Mouse (Mus musculus) layer of hippocampus, adult 11-12 months (tissue): ENCODE data around the gene Cwc25.
"Not testable (repeated sequence)": the region's sequence is repeated elsewhere in the genome, so short reads cannot be mapped to it uniquely, and the experiment has no call there.

Experiments
- DNase-seq: peaks from one replicate; pipeline ENCODE4 v3.0.0; 2022; ENCODE audit warnings: low spot score

The Cwc25 gene

DNA sequence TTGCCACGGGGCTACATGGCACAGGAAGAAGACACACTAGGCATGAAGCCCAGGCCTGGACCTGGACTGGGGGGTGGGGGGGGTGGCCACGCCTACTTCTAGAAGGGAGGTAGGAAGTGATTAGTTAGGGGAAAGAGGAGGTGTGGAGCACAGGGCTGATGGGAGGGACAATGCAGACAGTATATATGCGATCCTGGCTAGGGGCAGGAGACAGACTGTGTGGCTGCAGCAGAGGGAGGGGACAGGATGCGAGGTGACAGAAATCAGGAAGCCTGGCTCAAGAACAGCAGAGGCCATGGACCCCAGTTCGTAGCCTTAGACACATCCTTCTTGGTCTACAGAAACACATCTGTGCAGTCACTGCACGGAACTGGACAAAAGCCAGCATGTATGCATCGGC lies 42.6 kb downstream of the Cwc25 start:
- DNase-seq: no peak

DNA sequence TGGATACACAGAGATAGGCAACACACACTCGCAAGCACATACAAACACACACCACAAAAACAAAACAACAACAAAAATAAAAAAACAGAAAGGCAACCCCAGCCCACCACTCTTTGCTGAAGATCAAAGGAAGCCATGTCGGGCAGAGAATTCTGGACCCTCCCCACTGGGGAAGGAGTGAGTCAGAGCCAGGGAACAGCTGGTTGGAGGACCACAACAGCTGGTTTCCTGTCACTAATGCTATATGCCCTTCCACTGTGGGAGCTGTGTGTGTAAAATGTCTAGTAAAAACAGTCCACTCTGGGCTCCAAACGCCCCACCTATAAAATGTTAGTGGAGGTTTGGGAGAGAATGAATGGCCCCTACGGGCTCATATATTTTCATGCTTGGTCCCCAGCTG lies 45.0 kb downstream of the Cwc25 start:
- DNase-seq: no peak

DNA sequence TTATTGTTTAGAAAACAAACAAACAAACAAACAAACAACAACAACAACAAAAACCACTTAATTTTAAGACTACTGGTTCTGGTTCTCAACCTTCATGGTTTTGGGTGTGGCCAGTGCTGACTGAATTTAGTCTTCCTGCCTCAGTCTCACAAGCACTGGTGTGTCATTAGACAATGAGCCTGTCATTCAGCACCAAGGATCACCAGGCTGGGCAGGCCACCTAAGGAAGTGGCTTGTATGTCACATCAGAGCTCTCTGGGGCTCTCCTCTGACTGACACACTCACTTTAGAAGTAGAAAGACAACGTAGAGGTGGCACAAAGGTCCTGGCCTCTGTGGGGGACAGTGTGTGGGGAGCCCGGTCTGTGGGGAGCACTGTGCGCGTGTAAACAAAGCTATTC lies 47.3 kb downstream of the Cwc25 start:
- no peak for DNase-seq

DNA sequence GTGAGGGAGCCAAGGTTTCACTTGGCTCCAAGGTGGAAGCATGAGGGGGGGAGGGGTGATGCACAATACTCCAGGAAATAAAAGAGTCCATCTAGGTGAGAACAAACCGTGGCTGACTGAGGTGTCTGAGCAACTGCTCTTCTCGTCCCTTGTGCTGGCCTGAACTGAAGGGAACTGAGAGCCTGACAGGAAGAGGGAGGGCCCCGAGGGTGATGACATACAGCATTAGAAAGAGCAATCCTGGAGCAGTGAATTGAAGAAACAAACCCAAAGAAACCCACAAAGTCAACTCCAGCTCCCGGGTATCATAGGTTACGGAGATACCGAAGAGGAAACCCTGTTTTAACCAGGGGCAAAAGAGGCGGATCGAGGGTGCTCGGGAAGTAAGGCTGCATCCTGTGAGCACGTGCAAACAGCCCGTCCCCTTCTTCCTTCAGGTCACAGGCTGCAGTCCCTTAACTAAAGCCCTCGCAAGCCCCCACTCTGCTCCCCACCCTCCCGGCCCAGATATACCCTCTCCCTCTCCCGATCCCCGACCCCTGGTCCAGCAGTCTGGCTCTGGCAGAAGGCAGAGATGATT lies 48.0 kb downstream of the Cwc25 start:
- no peak for DNase-seq

DNA sequence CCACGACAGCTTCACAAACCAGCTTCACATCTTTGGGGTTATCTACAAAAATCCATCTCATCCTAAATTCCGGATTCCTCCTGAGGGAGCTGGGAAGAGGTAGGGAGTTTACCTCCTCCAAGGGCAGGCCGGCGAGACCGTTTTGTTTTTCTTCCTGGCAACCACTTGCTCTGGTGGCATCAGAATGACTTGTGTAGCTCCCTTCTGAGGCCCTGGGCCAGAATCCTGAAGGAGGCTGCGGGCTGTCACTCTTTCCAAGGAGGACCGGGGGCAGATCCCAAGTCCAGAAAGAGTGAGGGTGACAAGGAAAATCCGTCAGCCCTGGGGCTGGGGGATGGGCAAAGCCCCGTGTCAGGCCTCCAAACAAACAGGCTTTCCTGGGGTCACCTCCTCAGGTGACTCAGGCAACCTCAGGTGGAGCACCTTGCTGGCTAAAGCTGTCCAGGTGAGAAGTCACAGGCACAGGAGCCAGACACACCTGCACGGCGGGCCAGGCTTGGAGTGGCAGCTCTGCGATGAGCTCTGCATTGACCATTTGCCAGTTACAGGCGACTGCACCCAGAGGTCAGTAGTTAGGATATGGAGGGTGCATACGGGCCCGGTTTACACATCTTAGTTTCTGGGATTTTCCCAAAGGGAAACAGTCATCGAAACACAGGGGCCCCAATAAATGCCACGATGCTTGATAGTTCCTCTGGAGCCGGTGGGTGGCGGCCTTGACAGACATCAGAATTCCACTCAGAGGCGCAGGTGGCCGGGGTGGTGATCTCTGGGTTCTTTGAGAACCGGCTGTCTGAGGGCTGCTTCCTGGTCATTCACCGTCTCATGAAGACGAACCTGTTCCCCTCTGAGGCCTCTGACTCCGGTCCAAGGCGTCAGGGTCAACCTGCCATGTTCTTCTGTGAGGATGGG lies 48.7 kb downstream of the Cwc25 start:
- DNase-seq: no peak

DNA sequence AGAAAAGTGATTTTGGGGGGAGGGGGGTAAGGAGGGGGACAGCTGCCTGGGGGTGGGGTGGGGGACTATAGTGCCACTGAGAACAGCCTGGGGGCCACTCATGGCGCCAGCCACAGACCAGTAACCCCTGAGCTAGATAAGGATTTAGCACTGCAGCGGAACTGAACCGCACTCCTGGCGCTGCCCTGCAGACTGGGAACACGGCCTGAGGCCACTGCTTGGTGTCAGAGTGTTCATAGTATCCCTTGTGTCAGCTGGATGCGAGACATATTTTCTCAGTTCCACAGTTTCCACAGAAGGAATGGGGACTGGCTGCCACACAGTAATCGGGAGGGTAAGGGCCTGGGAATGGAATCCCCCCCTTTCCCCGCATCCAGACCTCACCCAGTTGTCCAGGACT lies 50.3 kb downstream of the Cwc25 start:
- DNase-seq: no peak

DNA sequence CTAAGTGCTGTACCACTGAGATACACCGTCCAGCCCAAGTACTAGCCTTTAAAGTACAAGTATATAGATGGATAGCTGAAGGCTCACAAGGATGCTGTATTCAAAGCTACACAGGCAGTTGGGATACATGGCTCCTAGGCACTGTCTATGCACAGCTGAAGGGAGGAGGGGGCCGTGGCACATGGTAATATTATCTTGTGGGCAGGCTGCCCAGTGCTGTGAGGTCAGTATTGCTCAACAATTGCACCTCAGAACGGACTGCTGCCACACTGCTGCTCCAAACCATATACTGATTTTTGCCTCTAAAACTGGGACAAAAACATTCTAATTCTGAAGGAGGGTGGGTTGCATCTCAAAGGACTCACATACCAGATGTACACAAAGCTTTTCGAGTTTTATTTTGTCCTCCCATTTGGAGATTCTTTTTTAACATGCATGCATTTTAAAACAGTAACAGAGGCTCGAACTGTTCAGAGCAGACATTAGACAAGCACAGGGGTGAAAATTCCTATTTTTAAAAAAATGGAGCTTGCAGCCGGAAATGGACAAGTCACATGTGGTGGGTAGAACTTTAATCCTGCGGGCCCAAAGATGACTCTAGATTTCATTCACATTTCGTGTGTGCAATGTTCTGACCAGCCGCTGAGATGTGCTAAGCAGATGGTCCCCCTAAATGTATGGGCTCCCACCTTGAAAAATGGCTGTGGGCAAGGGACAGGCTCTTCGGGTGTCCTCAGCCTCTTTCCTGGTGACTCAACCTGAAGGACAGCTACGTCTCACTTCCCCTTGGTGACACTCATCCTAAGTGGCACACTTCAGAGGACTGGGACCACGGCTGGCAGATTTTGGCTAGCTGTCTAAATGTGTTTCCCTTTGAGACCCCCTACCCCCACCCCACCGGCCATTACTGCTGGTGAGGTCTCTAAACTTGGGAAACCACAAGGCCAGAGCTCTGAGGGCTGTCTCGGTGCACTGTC lies 51.3 kb downstream of the Cwc25 start:
- DNase-seq: no peak

DNA sequence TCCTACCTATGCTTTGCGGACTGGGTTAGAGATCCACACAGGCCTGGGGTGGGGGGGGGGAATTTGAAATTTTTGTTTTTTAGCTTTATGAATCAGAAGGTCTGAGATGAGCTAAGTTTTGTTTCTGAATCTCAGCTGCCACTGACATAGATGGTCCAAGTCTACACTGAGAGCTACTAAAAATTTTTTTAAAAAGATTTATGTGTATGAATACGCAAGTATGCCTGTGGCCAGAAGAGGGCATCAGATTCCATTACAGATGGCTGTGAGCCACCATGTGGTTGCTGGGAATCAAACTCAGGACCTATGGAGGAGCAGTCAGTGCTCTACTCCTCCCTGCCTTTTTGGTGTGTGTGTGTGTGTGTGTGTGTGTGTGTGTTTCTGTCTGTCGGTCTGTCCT lies 52.0 kb downstream of the Cwc25 start:
- no peak for DNase-seq

DNA sequence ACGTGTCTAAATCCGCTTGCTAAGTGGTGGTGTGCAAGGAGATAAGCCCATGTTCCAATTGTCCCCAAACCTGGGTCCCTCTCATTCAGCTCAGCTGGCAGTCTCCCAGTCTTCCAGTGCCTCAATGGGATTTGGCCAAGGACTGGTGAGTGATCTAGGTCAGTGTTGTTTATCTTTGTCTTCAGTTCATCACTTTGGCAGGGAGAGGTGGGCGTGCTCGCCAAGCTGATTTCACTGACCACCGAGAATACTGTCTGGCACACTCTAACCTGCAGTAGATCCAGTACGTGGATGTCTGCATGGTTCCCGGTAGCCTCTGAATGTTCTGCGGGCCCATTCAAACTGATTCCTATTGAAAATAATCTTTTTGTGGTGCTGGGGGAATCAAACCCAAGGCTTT lies 52.5 kb downstream of the Cwc25 start:
- DNase-seq: no peak

DNA sequence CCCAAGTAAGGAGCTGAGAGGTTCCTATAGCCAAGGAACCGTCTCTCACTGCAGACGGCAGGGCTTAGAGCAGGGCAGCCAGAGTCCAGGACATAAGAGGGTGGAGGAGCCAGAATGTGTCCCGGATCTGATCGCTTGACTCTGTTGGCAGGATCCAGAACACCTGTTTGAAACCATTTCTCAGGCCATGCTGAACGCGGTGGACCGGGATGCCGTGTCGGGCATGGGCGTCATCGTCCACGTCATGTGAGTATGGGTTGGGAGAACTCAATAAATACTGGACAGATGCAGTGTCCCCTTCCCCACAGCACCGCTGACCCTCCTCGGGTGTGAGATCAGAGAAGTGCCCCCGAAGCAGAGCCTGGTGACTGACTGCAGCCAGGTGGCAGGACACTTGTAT lies 54.1 kb downstream of the Cwc25 start:
- no peak for DNase-seq

DNA sequence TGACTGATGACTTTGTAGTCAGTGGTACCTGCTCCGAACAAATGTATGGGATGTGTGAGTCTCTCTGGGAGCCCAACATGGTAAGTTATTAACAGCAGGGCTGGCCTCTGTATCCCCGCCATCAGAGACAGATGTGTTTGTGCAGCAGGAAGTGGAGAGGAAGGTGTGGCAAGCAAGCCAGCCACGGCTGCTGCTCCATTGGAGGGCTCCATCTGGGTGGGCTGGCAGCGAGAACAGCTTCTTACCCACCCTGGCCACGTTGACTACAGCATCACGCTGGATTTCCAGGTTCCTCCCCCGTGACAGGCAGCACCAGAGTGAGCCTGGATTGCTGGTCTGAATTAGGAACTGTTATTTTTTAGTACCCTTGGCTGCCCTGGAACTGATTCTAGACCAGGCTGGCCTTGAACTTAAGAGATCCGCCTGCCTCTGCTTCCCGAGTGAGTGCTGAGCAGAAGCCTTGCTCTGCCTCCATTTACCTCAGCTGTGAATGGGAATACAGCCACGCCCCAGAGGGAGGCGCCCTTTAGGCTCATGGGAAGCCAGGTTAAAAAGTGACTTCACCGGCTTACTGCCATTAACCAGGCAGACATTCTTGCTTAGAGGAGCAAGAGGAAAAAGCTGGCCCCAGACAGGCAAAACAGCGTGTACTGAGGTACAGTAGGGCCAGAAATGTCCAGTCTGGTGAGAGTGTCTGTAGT lies 55.0 kb downstream of the Cwc25 start:
- DNase-seq: no peak

DNA sequence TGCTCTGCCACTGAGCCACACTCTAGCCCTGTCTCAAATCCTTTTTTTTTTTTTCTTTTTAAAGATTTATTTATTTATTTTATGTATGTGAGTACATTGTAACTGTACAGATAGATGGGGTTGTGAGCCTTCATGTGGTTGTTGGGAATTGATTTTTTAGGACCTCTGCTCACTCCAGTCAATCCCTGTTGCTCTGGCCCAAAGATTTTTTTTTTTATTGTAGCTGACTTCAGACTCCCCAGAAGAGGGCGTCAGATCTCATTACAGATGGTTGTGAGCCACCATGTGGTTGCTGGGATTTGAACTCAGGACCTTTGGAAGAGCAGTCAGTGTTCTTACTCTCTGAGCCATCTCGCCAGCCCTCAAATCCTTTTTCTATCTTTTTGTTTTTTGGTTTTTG lies 56.3 kb downstream of the Cwc25 start:
- not testable (repeated sequence) for DNase-seq

DNA sequence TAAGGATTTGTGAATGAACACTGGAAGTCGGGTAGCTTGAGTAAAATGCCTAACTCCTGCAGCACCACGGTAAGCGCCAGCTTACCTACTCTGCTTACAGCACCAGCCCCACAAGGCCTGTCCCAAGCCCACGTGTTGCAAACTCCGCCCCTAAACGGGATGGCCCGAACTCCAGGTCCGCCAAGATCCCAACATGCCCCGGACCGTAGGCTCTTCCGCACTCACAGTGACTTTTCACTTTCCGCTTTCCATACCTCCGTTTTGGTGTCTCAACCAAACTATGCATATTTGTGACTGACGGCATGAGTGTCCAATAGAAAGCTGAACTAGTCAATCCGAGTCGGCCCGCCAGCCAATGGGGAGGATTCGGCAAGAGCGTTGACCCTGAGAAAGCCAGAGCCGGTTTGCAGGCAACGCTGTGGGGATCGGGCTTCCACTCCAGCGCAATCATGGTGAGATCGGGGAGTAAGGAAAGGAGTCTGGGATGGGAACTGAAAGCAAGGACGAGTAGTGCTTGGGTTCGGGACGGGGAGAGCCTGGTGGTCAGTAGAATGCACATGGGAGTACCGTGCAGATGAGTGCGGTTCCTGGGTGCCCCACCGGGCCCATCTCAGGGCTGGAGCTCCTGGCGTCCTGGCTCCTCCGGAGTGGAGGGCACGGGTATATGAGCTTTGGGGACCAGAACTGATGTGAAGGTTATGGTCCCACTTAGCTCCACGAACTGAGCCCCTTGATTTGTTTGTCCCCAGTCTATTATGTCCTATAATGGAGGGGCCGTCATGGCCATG lies 63.1 kb downstream of the Cwc25 start, which contains the start of gene Psmb3:
TSS of gene Psmb3 (plus strand) at position 361 of the 788 bp plus-strand sequence.
- peak; percentile 100 for DNase-seq

DNA sequence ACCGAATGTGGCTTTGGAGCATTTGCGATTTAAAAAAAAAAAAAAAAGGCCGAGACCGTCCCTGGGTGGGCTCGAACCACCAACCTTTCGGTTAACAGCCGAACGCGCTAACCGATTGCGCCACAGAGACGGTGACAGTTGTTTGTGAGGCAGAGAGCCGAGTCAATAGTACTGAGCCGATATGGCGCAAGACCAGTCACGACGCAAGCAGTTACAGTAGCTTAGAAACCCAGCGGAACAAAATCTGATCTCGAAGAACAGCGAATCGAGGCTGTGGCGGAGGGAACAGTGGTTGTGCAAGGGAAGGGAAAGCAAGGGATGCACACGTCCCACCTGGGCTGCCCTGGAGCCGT lies 64.0 kb downstream of the Cwc25 start:
- DNase-seq: peak; percentile 89

DNA sequence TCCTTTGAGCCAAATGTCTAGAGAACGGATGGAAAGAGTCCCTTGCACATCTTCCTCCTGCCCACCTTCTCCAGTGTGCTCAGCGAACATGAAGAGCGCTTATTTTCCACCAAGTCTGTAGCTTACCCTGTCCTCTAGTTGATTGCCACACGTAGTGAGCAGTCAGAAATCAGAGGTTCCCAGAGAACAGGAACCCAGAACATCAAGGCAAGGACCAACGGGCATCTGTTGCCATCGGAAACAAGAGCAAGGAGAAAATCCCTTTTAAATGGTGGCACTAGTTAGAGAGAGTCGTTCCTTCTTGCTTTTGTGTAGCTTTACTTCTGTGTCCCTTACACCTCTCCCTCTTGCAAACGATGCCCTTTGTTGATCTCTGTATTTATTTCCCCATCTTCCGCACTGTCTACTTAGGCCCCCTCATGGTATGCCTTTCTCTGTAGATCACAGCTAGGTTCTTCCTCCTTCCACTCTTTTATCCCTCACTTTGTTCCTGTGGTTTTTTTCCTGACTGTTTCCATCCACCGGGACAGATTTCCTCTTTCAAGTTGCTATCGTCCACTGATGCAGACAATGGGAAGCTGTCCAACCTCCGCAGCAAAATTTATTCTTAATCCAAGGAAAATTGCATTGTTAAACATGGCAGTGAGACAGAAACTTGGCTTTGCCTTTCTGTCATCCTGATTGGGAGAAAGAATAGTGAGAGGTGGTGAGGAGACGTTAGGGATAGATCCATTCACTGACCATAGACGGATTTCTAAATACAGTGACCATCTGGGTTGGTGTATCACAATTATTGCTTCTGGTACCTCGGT lies 64.6 kb downstream of the Cwc25 start:
- no peak for DNase-seq

DNA sequence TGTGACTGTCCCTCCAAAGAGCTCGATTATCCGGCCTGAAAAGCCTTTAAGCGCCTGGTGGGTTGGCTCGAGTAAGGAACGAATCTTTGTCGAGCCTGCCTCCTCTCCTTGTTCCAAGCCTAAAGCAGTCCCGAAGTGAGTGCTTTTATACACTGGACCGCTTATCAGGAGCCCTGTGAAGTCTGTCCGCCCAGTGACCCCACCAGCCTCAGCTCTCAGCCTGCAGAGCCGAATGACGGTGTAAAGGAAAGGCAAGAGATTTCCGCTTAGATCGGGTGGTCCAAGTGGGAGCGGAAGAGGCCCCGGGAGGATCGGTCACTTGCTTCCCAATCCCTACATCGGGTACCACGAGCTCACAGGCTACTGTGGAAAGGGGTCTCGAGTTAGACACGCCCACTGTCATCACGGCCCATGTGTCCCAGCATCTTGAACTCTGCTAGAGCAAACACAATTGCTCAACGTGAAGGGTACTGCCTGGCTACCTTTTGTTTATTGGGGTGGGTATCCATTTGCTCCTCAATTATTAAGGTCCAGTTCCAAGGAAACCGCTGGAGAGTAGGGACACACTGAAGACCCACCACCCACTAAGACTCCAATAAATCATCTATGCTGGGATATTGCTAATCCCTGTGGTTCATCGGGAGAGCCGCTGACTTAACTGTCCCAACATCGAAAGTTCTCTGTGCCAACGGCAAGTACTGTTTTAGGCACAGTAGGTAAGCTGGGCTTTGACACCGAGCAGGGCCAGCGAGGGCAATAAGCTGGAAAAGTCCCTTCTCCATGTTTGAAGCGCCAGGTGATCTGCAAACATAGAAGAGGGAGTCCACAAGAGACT lies 65.4 kb downstream of the Cwc25 start:
- DNase-seq: no peak

DNA sequence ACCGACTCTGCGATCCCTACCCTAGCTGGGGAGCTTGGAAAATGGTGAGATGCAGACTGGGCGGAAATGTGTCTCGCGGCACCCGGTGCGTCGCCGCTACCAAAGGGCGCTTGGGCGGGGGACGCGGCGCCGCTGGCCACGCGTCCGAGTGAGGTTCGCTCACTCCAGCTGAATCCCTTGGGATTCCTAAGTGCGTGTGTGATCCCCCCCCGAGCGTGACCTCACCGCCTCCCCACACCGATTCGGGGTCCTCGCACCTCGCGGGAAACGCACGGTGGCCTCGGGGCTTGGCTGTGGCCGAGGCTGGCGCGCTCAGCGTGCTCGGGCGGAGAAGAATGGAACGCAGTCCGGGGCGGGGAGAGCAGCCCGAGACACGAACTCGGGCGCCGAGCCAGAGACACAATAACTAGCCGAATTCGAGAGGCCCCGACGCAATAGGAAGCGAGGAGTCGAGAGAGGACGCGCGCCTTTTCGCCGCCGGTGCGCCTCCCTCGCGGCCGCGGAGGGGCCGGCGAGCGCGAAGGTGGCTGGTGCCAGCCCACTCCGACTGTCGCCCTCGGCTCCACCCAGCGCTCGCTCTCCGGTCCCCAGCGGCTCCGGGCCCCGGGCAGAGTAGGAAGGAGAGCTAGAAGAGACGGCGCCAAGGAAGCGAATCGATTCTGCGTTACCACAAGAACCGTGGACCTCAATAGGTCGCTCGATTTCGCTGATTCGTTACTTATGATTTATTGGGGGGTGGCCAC lies 66.2 kb downstream of the Cwc25 start, which contains the start of gene Pcgf2:
TSS of gene Pcgf2 (minus strand) at position 495 of the 743 bp plus-strand sequence.
- peak; percentile 61 for DNase-seq

DNA sequence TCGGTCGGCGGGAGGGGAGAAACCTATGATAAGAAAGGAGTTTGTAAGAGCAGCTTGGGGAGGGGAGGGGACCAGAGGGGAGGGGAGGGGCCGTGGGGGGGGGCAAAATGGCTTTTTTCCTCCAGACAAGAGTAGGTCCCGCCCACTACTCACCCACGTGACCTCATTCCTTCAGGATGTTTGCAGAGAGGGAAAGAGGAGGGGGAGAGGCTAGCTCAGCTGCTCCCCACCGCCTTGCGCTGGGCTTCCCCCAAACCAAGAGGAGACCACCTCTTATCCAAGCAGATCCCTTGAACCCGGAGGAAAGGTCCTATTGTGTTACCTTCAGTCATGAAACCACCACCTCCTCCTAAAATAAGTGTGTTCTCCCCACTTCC lies 66.7 kb downstream of the Cwc25 start:
- peak; percentile 85 for DNase-seq
